Mouse (Mus musculus) kidney, postnatal 36 days (tissue): ENCODE measurements around the gene Trpv5.

ENCODE experiments used
- DNase-seq, 2 experiments: peaks; one replicate each; pipeline ENCODE4 v3.0.0; 2021 to 2022; ENCODE audit warnings: mixed read lengths in 2 of 2

The Trpv5 gene

GRCm38 (mm10) chr6:41680669-41681068, at the start of gene Trpv5:
Gene Trpv5, minus strand, starts transcription at chr6:41680769.
- peak; percentile 9 to 22 for DNase-seq

GRCm38 (mm10) chr6:41727989-41728609, 47.5 kb upstream of the Trpv5 start:
- peak in 1 of 2 experiments; percentile 26 for DNase-seq

- no peak for DNase-seq
These were observed 40.9 kb upstream of the Trpv5 start for GRCm38 (mm10) chr6:41721430-41721829.

GRCm38 (mm10) chr6:41710281-41710680, 29.7 kb upstream of the Trpv5 start:
- DNase-seq: no peak

GRCm38 (mm10) chr6:41706275-41706674, 25.7 kb upstream of the Trpv5 start:
- DNase-seq: no peak

- DNase-seq: no peak
These were observed 23.6 kb upstream of the Trpv5 start, which contains the start of gene Kel for GRCm38 (mm10) chr6:41704123-41704522. Gene Kel, minus strand, starts transcription at chr6:41704339.

- peak; percentile 16 to 69 for DNase-seq
These were observed 22.4 kb upstream of the Trpv5 start for GRCm38 (mm10) chr6:41702928-41703327.

- no peak for DNase-seq
These were observed 20.7 kb upstream of the Trpv5 start for GRCm38 (mm10) chr6:41701245-41701644.

- no peak for DNase-seq
These were observed 13.8 kb upstream of the Trpv5 start for GRCm38 (mm10) chr6:41694407-41694806.

- DNase-seq: no peak
These were observed 11.6 kb upstream of the Trpv5 start for GRCm38 (mm10) chr6:41692200-41692599.

GRCm38 (mm10) chr6:41685596-41685995, 5.0 kb upstream of the Trpv5 start:
- peak; percentile 37 to 67 for DNase-seq

- no peak for DNase-seq
These were observed 4.3 kb upstream of the Trpv5 start for GRCm38 (mm10) chr6:41684911-41685310.

- DNase-seq: no peak
These were observed 3.6 kb upstream of the Trpv5 start, which contains the start of gene Llcfc1 for GRCm38 (mm10) chr6:41684131-41684530. Gene Llcfc1, plus strand, starts transcription at chr6:41684431.

GRCm38 (mm10) chr6:41681656-41682055, 1.1 kb upstream of the Trpv5 start:
- peak in 1 of 2 experiments; percentile 34 for DNase-seq

- no peak for DNase-seq
These were observed 4.0 kb downstream of the Trpv5 start for GRCm38 (mm10) chr6:41676530-41676929.

- peak; percentile 9 to 30 for DNase-seq
These were observed 18.2 kb downstream of the Trpv5 start for GRCm38 (mm10) chr6:41662320-41662719.

GRCm38 (mm10) chr6:41658487-41658886, 22.1 kb downstream of the Trpv5 start:
- DNase-seq: no peak

GRCm38 (mm10) chr6:41654648-41655047, 25.9 kb downstream of the Trpv5 start:
- DNase-seq: no peak

- no peak for DNase-seq
These were observed 27.4 kb downstream of the Trpv5 start for GRCm38 (mm10) chr6:41653173-41653572.

- DNase-seq: no peak
These were observed 33.9 kb downstream of the Trpv5 start for GRCm38 (mm10) chr6:41646672-41647071.

GRCm38 (mm10) chr6:41646220-41646619, 34.3 kb downstream of the Trpv5 start:
- DNase-seq: no peak

- DNase-seq: no peak
These were observed 37.3 kb downstream of the Trpv5 start for GRCm38 (mm10) chr6:41643227-41643626.

- no peak for DNase-seq
These were observed 37.8 kb downstream of the Trpv5 start for GRCm38 (mm10) chr6:41642765-41643164.

- DNase-seq: no peak
These were observed 39.2 kb downstream of the Trpv5 start for GRCm38 (mm10) chr6:41641173-41641866.
